Mouse (Mus musculus) adrenal gland, postnatal 36 days (tissue): ENCODE measurements at regions not wholly inside any gene's neighbourhood (a gene's known extent, or its start where the extent isn't known, plus 50 kb on each side); places are given as distances from the start of the nearest gene placed in this dataset.

ENCODE experiments used
- DNase-seq, 2 experiments: peaks; one replicate each; pipeline ENCODE4 v3.0.0; 2021; ENCODE audit warnings: mixed read lengths in 1 of 2

DNA sequence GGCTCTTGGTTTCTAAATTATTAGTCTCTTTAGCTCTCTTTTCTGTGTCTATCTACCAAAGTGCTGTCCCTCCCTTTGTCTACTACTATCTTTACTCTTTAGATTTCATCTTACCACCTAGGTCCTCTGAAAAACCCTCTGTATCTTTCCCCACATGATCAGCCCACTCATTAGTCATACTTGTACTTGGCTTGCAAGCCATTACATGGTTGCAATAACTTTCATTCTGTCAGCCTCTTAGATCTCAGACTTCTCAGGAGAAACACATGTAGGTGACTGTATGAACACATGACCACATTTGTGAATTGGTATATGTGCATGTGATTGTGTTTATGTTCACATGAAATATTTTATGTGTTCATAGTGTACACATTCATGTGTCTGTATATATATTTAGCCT lies 83.3 kb upstream of the Agbl1 start:
- DNase-seq: no peak

DNA sequence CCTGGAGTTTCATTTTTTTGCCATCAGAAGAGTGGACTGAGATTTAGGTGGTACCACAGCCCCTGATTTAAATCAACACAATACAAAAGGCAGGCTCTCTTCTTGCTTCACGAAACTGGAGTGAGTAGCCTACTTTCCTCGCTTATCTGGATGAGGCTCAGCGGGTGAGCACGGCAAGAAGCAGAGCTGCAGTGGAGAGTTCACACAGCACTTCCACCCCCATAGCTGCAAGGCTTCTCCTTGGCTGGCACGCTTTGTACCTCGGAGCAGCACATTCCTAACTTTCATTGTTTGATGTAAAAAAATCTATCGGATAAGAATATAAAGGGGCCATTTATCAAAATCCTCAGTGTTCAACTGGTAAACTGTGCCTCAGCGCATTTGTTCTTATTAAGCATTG lies 72.8 kb upstream of the Agbl1 start:
- no peak for DNase-seq

DNA sequence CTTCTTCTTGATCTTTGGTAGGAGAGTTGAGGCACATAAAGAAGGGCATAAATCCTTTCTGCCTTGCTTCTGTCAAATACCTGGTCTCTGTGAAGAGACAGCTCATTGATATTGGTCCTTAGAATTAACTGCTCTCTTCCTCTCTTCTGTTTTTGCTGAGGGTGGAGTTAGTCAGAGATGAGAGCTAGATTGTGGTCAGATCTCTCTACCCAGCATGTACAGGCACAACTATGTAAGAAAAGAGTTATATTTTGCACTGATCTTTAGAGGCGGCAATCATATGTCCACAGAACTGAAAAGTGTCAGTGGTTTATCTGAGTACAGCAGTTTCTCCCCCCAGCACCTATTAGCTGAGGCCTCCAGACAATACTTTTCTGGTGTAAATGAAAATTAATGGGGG lies 65.5 kb upstream of the Agbl1 start:
- DNase-seq: no peak

DNA sequence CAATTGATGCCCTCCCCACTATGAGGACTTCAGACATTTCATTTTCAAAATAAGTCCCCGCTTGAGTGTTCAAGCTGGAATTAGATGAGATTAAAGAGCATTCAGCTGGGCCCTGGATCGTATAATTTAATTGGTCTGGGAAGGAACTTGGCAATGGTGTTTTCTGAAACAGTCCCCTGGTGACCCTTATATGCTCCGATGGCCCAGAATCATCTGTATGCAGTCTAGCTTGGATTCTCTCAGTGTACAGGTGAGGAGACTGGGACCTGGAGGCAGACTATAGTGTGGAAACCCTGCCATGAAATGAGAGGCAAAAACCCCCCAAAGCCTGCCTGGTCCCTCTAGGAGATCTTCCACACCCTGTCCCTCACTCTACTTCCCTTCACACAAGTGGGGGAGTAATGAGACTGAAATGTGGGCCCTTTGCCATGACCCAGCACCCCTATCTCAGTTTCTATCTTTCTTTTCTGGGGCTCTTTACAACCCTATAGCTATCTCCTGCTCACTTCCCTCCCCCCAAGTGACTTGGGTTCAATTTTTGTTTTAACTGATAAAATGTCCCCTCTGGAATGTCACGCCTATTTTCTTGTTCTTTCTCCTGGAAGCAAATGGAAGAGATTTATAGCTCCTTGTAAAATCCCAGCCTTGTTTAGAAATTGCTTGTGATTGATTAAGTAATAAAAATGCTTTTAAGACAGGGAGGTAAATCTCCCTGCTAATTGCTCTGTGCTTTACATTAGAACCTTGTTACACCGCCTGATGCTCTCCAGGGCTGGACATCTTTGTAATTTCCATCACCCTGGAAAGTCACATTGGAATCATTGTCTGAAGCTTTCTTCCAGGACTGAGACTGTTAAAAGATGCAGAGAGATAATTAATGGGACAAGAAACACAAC lies 64.7 kb upstream of the Agbl1 start:
- DNase-seq: no peak

DNA sequence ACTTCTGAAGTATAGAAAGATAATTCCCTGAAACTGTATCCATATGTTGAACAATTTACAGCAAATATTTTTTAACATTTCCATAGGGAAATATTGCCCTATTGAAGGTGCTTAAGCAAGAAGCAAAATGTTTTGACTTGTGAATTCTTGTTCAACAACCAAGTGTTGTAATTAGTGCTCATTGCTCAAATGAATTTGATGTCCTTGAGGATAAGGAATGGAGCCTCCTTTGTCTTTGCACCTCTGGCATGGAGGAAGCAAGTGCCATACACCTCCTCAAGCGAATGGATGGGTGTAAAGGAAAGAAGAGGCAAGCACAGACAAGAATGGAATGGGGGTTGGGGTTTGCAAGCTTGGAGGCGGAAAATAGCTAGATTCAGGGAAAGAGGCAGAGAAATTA lies 59.2 kb upstream of the Agbl1 start:
- DNase-seq: no peak

DNA sequence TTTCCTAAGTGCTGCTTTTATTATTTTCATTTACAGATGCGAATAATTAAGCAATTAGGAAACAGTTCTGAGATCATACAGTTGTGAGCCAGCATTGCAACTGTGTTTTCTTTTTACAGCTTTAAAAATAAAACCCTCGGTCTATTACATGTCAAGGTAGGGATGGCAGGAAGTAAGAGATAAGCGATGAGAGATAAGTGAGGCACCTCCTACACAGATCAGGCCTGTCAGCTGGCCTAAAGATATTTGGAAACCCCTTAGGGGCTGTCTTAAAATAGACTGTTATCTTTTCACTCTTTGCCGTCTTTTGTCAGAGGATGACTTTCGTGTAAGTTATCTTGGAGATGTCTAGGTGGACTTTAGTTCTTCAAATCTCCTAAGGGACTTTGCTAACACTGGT lies 53.5 kb upstream of the Agbl1 start:
- no peak for DNase-seq

DNA sequence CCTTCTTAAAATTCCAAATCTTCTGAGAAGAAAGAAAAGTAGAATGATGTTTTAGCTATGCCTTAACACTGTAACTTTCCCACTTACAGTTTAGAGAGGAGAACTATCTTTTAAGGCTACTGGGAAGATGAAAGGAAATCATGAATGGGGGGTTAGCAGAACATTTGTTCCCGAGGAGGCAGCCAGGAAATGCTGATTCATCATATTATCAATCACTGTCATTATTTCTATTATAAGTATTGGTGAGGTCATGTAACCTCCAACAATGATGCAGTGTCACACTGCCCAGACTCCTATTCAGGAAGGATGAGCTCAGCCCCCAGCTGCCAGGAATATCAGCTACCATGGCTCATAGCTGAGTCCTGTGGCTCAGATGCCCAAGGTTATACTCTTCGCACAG lies 52.3 kb upstream of the Agbl1 start:
- peak; percentile 35 to 40 for DNase-seq
